Mouse (Mus musculus) fat pad, adult 2 months (tissue): ENCODE data around the gene Kcnq5.
"Not testable (repeated sequence)": the region's sequence is repeated elsewhere in the genome, so short reads cannot be mapped to it uniquely, and the experiment has no call there.

ENCODE experiments used
- DNase-seq: peaks from one replicate; pipeline ENCODE4 v3.0.0-alpha.2; 2011; ENCODE audit warnings: low read depth, low spot score; ENCODE audit errors: extremely low read depth

Kcnq5 gene

GRCm38 (mm10) chr1:21650820-21651219 lies 310.9 kb downstream of the Kcnq5 start:
- DNase-seq, result no peak

- DNase-seq, result no peak
Observed at GRCm38 (mm10) chr1:21635406-21635805, 326.3 kb downstream of the Kcnq5 start.

GRCm38 (mm10) chr1:21634013-21634412 lies 327.7 kb downstream of the Kcnq5 start:
- DNase-seq, result no peak

GRCm38 (mm10) chr1:21622455-21622854 lies 339.3 kb downstream of the Kcnq5 start:
- DNase-seq, result no peak

GRCm38 (mm10) chr1:21622039-21622438 lies 339.7 kb downstream of the Kcnq5 start:
- no peak for DNase-seq

- no peak for DNase-seq
Observed at GRCm38 (mm10) chr1:21618712-21619111, 343.0 kb downstream of the Kcnq5 start.

- DNase-seq, result no peak
Observed at GRCm38 (mm10) chr1:21616666-21617065, 345.1 kb downstream of the Kcnq5 start.

- no peak for DNase-seq
Observed at GRCm38 (mm10) chr1:21613933-21614332, 347.8 kb downstream of the Kcnq5 start.

- no peak for DNase-seq
Observed at GRCm38 (mm10) chr1:21604003-21604402, 357.7 kb downstream of the Kcnq5 start.

GRCm38 (mm10) chr1:21602567-21602966 lies 359.2 kb downstream of the Kcnq5 start:
- no peak for DNase-seq

GRCm38 (mm10) chr1:21600606-21601005 lies 361.1 kb downstream of the Kcnq5 start:
- DNase-seq, result no peak

- DNase-seq, result no peak
Observed at GRCm38 (mm10) chr1:21593872-21594271, 367.9 kb downstream of the Kcnq5 start.

- not testable (repeated sequence) for DNase-seq
Observed at GRCm38 (mm10) chr1:21567397-21567796, 394.3 kb downstream of the Kcnq5 start.

GRCm38 (mm10) chr1:21554630-21555029 lies 407.1 kb downstream of the Kcnq5 start:
- no peak for DNase-seq

GRCm38 (mm10) chr1:21552715-21553114 lies 409.0 kb downstream of the Kcnq5 start:
- DNase-seq, result no peak

- no peak for DNase-seq
Observed at GRCm38 (mm10) chr1:21543909-21544308, 417.8 kb downstream of the Kcnq5 start.

GRCm38 (mm10) chr1:21539486-21539885 lies 422.3 kb downstream of the Kcnq5 start:
- no peak for DNase-seq

GRCm38 (mm10) chr1:21530823-21531222 lies 430.9 kb downstream of the Kcnq5 start:
- no peak for DNase-seq

GRCm38 (mm10) chr1:21521995-21522394 lies 439.7 kb downstream of the Kcnq5 start:
- no peak for DNase-seq

- DNase-seq, result no peak
Observed at GRCm38 (mm10) chr1:21521475-21521874, 440.3 kb downstream of the Kcnq5 start.

- DNase-seq, result no peak
Observed at GRCm38 (mm10) chr1:21520116-21520645, 441.6 kb downstream of the Kcnq5 start.

- no peak for DNase-seq
Observed at GRCm38 (mm10) chr1:21506665-21507064, 455.1 kb downstream of the Kcnq5 start.

- no peak for DNase-seq
Observed at GRCm38 (mm10) chr1:21499815-21500534, 461.8 kb downstream of the Kcnq5 start.
